Mouse (Mus musculus) lung, adult 2 months (tissue): Measurements from ENCODE around the gene H2-Q7. TPM values are rescaled to one million over a fixed set of nuclear protein-coding genes. Genes with fewer than 3 reads are reported as not detected.
"Not testable (repeated sequence)": the region's sequence is repeated elsewhere in the genome, so short reads cannot be mapped to it uniquely, and the experiment has no call there.

Experiments used
- DNase-seq: peaks from one replicate; pipeline ENCODE4 v3.0.0; 2022
- H3K4me1 ChIP-seq: fragments of 200-500 bp; 2 replicates; pipeline ENCODE4 v1.6.1; 2011; ENCODE audit warnings: low read length; ENCODE audit not compliant: control insufficient read depth, insufficient read depth
- H3K4me3 ChIP-seq: fragments of 200-500 bp; replicated peaks from 2 replicates; pipeline ENCODE3; 2011; ENCODE audit warnings: low read depth, mild to moderate bottlenecking, control low read depth, low read length; ENCODE audit errors: extremely low read depth
- CTCF ChIP-seq: fragments of 200-500 bp; IDR thresholded peaks from 2 replicates; pipeline ENCODE4 v1.5.1; 2011; ENCODE audit warnings: mild to moderate bottlenecking, low read length, control low read depth; ENCODE audit not compliant: insufficient read depth
- POLR2A ChIP-seq: fragments of 200-500 bp; IDR thresholded peaks from 2 replicates; pipeline ENCODE4 v1.6.1; 2011; ENCODE audit warnings: low read depth, mild to moderate bottlenecking, control low read depth, low read length, borderline replicate concordance; ENCODE audit errors: extremely low read depth
- WGBS: fragments of 180-500 bp; shearing (Covaris S2); methylation state at CpG from one replicate; pipeline ENCODE4 v1.1.7; 2018; 5-methylcytosine and 5-hydroxymethylcytosine counted together
- polyA plus RNA-seq: library from polyadenylated mRNA; depleted of rRNA; stranded (reverse); fragments of >200 nt; gene quantifications from 2 replicates; pipeline ENCODE4 v1.2.3, GENCODE M21; 2012; rRNA removed

Gene H2-Q7
- 211 and 441 TPM in 2 replicates for polyA plus RNA-seq

DNA sequence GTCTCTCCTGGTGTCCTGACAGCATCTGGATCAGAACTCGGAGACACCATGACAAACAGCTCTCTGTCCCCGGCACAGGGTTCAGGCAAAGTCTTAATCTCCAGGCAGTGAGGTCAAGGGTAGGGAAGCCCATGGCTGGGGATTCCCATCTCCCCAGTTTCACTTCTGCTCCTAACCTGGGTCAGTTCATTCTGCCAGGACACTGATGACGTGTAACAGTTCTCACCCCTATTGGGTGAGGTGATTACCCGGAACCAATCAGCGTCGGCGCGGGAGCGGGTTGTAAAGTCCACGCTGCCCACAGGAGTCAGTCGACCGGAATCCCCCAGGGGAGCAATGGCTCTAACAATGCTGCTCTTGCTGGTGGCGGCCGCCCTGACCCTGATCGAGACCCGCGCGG, at the start of gene H2-Q7:
Gene H2-Q7, plus strand, starts transcription at position 271 of the 400 bp plus-strand sequence.
- peak within 1 kb of the TSS; percentile 64 for H3K4me3 ChIP-seq
- not testable (repeated sequence) for H3K4me1 ChIP-seq
- TF ChIP-seq POLR2A, result peak; percentile 40; the same call in 1 of the 2 replicates
- WGBS, result 2% methylated on average over 18 of the region's 18 CpGs
- DNase-seq, result peak; percentile 85

DNA sequence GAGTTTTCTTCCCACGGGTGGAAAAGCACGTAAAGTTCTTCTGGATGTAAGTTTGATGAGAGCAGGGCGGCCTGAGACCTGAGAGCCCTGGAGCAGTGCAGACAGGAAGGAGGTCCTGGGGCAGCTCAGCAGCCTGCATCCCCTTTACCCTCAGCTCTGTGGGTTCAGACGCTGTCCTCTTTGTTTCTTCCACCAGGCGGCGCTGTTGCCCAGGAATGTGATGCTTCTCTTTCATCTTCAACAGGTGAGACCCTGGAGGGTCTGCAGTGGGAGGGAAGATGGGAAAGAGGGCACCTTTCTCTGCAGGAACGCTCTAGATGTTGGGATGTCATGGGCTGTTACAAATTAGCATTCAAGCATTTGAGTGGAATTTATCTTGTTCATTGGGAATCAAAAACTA, 49.2 kb upstream of the H2-Q7 start:
- not testable (repeated sequence) for H3K4me1 ChIP-seq, H3K4me3 ChIP-seq
- peak; percentile 46 for DNase-seq
- 4% methylated on average over 7 of the region's 7 CpGs for WGBS
- TF ChIP-seq CTCF, result peak; percentile 53

- H3K4me3 ChIP-seq, H3K4me1 ChIP-seq, DNase-seq: not testable (repeated sequence)
- WGBS, result 55% methylated on average over 2 of the region's 2 CpGs
These were observed 46.3 kb upstream of the H2-Q7 start for GRCm38 (mm10) chr17:35392671-35393070.

GRCm38 (mm10) chr17:35393864-35394800, 44.8 kb upstream of the H2-Q7 start:
- peak overlapping the region; percentile 42 for H3K4me3 ChIP-seq
- not testable (repeated sequence) for H3K4me1 ChIP-seq, DNase-seq
- WGBS, result 1% methylated on average over 59 of the region's 75 CpGs
- TF ChIP-seq POLR2A, result peak; percentile 35; the same call in 1 of the 2 replicates

DNA sequence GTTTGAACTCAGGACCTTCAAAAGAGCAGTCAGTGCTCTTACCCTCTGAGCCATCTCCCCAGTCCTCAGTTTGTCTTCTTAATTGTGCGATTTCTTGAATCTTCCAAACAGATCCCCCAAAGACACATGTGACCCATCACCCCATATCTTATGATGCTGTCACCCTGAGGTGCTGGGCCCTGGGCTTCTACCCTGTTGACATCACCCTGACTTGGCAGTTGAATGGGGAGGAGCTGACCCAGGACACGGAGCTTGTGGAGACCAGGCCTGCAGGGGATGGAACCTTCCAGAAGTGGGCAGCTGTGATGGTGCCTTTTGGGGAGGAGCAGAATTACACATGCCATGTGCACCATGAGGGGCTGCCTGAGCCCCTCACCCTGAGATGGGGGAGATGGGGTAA, 42.0 kb upstream of the H2-Q7 start:
- H3K4me1 ChIP-seq, DNase-seq, H3K4me3 ChIP-seq: not testable (repeated sequence)
- WGBS, result 89% methylated on average over 2 of the region's 2 CpGs

GRCm38 (mm10) chr17:35413057-35413456, 25.9 kb upstream of the H2-Q7 start:
- WGBS, result no CpG with 5 or more reads among the region's 1 CpGs
- H3K4me1 ChIP-seq, H3K4me3 ChIP-seq, DNase-seq: not testable (repeated sequence)

GRCm38 (mm10) chr17:35415273-35416129, 23.5 kb upstream of the H2-Q7 start:
- H3K4me1 ChIP-seq, H3K4me3 ChIP-seq, DNase-seq: not testable (repeated sequence)
- 64% methylated on average over 3 of the region's 10 CpGs for WGBS

- 81% methylated on average over 7 of the region's 7 CpGs for WGBS
- Histone ChIP-seq H3K4me3 (no peak overlapping the region), H3K4me1 (no peaks in the 10 kb centered on the region)
- TF ChIP-seq CTCF (no peak), POLR2A (no peak)
- DNase-seq, result no peak
These were observed 20.2 kb upstream of the H2-Q7 start for GRCm38 (mm10) chr17:35418772-35419171.

DNA sequence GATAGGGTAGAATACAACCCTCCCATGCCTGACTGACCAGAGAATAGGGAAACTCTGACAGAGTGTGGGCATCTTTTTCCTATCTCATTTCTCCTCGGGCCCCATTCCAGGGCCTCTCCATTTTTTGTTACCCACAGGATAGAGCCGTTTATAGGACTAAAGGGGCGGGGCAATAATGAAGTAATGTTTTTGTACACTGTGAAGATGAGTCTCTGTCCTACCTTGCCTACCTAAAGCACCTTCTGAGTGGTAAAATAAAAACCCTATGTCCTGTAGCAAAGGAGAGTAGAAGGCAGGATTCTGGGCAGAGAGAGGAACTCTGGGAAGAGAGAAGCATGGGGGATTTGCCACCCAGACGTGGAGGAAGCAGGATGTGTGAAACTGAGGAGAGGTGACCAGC, 19.4 kb upstream of the H2-Q7 start:
- H3K4me1 ChIP-seq, result not testable (repeated sequence)

DNA sequence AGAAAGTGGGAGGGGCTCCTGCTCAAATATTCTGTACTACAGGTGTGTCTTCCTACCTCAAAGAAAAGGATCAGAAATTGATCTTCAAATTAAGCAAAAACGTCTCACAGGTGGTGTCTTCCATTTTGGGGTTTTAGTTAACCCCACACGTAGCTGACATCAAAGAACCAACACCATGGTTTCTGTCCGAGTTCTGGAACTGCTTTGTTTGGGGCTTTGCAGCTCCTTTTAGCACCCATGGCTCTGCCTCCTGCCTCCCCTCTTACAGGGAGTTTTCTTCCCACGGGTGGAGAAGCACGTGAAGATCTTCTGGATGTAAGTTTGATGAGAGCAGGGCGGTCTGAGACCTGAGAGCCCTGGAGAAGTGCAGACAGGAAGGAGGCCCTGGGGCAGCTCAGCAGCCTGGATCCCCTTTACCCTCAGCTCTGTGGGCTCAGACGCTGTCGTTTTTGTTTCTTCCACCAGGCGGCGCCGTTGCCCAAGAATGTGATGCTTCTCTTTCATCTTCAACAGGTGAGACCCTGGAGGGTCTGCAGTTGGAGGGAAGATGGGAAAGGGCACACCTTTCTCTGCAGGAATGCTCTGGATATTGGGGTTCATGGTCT, 18.6 kb upstream of the H2-Q7 start:
- H3K4me3 ChIP-seq, H3K4me1 ChIP-seq: not testable (repeated sequence)
- 13% methylated on average over 11 of the region's 11 CpGs for WGBS
- DNase-seq, result peak; percentile 48
- peak; percentile 55 for TF ChIP-seq CTCF

More for the DNA sequence above, 19.4 kb upstream of the H2-Q7 start:
- WGBS, result 53% methylated on average over 4 of the region's 4 CpGs
- not testable (repeated sequence) for DNase-seq, H3K4me3 ChIP-seq

DNA sequence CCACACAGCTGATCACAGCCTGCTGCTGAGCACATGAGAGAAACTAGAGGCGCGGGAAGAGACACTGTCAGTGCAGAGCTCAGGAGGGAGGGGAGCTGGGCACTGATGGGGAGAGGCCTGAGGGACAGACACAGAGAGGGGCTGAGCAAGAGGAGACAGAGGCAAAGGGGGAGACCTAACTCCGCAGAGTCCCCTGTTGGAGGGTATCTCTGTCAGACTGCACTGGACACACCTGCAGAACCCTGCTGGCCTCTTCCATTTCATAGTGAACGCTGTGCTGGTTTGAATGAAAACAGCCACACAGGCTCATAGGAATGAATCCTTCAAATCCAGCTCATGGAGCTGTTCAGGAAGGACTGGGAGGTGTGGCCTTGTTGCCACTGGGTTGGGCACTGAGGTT, 17.6 kb upstream of the H2-Q7 start:
- not testable (repeated sequence) for H3K4me3 ChIP-seq, DNase-seq, H3K4me1 ChIP-seq
- WGBS, result 92% methylated on average over 4 of the region's 4 CpGs

DNA sequence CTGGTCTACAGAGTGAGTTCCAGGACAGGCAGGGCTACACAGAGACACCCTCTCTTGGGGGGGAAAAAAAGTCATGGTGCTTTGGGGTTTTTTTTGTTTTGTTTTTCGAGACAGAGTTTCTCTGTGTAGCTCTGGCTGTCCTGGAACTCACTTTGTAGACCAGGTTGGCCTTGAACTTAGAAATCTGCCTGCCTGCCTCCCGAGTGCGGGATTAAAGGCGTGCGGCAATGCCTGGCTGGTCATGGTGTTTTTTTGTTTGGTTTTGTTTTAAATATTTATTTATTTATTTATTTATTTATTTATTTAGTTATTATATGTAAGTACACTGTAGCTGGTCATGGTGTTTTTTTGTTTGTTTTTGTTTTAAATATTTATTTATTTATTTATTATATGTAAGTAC, 16.6 kb upstream of the H2-Q7 start:
- DNase-seq, H3K4me3 ChIP-seq, H3K4me1 ChIP-seq: not testable (repeated sequence)
- 92% methylated on average over 5 of the region's 5 CpGs for WGBS

DNA sequence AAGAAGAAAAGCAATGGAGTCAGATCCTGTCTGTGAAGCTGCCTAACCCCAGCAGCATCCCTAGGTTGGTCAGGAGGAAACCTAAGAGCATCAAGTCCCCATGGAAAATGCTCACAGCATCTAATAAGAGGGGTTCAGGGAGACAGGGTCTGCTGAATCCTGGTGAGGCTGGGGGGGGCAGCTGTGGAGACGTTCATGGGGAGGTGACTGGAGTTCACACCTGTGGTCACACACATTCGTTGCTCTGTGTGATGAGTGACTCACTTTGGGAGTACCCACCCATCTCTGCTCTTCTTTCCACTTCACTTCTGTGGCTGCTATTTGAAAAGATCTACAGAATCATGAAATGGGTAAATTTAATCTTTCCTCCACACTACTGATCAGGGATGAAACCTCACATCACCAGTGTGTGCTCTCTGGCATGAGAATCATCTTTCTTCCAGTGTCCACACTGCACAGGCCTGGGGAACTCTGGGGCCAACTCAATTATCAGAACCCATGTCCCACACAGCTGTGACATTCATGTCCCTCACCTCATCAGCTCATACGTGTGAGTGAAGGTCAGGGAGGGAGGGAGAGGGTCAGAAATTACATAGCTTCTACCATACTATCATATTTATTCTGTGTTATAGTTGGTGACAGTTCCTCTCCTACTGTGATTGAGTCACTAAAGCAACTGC, 15.7 kb upstream of the H2-Q7 start:
- H3K4me1 ChIP-seq, H3K4me3 ChIP-seq, DNase-seq: not testable (repeated sequence)
- WGBS, result 57% methylated on average over 3 of the region's 3 CpGs

GRCm38 (mm10) chr17:35424106-35424505, 14.8 kb upstream of the H2-Q7 start:
- DNase-seq, H3K4me1 ChIP-seq, H3K4me3 ChIP-seq: not testable (repeated sequence)
- 89% methylated on average over 3 of the region's 3 CpGs for WGBS
